Mouse (Mus musculus) neural tube, embryonic 14.5 days (tissue): ENCODE measurements at regions not wholly inside any gene's neighbourhood (a gene's known extent, or its start where the extent isn't known, plus 50 kb on each side); places are given as distances from the start of the nearest gene placed in this dataset.
A peak's percentile ranks its signal among the peaks of the same experiment; 100 is the strongest.

Experiments
- ATAC-seq: fragments of 200-750 bp; cut with Nextera tagmentation; 2 replicates; pipeline ENCODE4 v1.8.0; 2017; ENCODE audit warnings: low read depth, mild to moderate bottlenecking, moderate TSS enrichment, moderate library complexity
- H3K27ac ChIP-seq: fragments of 300-500 bp; sonication (generic); 2 replicates; pipeline ENCODE4 v1.5.1; 2014; ENCODE audit warnings: low read depth, mild to moderate bottlenecking, control low read depth, low read length, moderate library complexity, mixed read lengths
- H3K27me3 ChIP-seq: fragments of 300-500 bp; sonication (generic); 2 replicates; pipeline ENCODE4 v1.6.1; 2014; ENCODE audit warnings: low read length; ENCODE audit not compliant: control insufficient read depth, insufficient read depth
- H3K36me3 ChIP-seq: fragments of 300-500 bp; sonication (generic); 2 replicates; pipeline ENCODE4 v1.6.1; 2014; ENCODE audit warnings: low read length, mixed read lengths; ENCODE audit not compliant: control insufficient read depth, insufficient read depth
- H3K4me1 ChIP-seq: fragments of 300-500 bp; sonication (generic); 2 replicates; pipeline ENCODE4 v1.6.1; 2014; ENCODE audit warnings: low read length; ENCODE audit not compliant: control insufficient read depth, insufficient read depth
- H3K4me2 ChIP-seq: fragments of 300-500 bp; sonication (generic); 2 replicates; pipeline ENCODE4 v1.6.1; 2014; ENCODE audit warnings: mild to moderate bottlenecking, low read depth, low read length, control low read depth
- H3K4me3 ChIP-seq: fragments of 300-500 bp; sonication (generic); 2 replicates; pipeline ENCODE4 v1.5.1; 2014; ENCODE audit warnings: low read depth, low read length, control low read depth, mixed read lengths
- H3K9ac ChIP-seq: fragments of 300-500 bp; sonication (generic); replicated peaks from 2 replicates; pipeline ENCODE4 v1.6.1; 2014; ENCODE audit warnings: low read depth, mild to moderate bottlenecking, control low read depth, low read length, mixed read lengths
- H3K9me3 ChIP-seq: fragments of 300-500 bp; sonication (generic); 2 replicates; pipeline ENCODE4 v1.6.1; 2016; ENCODE audit warnings: low read length; ENCODE audit not compliant: control insufficient read depth
- WGBS: fragments of 180-500 bp; shearing (Covaris S2); extraction: QIAGEN DNeasy Blood & Tissue Kit; methylation state at CpG from one replicate; pipeline ENCODE4 v1.1.7; 2014; 5-methylcytosine and 5-hydroxymethylcytosine counted together

- 88% methylated on average over 8 of the region's 8 CpGs for WGBS
- Histone ChIP-seq H3K36me3 (no peaks in the 10 kb centered on the region), H3K4me3 (no peak overlapping the region), H3K27me3 (no peaks in the 10 kb centered on the region), H3K9ac (no peak overlapping the region), H3K4me1 (no peaks in the 10 kb centered on the region), H3K27ac (no peak overlapping the region), H3K4me2 (no peak overlapping the region), H3K9me3 (no peaks in the 10 kb centered on the region)
- no peak for ATAC-seq
These were observed 547.7 kb upstream of the Adam24 start for GRCm38 (mm10) chr8:40127141-40127540.

GRCm38 (mm10) chr8:40132662-40133257 lies 542.1 kb upstream of the Adam24 start:
- 21% methylated on average over 9 of the region's 9 CpGs for WGBS
- H3K4me2 ChIP-seq = no peak overlapping the region
- no peak overlapping the region for H3K9ac ChIP-seq
- no peaks in the 10 kb centered on the region for H3K4me1 ChIP-seq
- no peak overlapping the region for H3K4me3 ChIP-seq
- no peaks in the 10 kb centered on the region for H3K36me3 ChIP-seq
- H3K27me3 ChIP-seq = no peaks in the 10 kb centered on the region
- no peak overlapping the region for H3K27ac ChIP-seq
- ATAC-seq = peak; percentile 71; the same call in 1 of the 2 replicates
- no peaks in the 10 kb centered on the region for H3K9me3 ChIP-seq

GRCm38 (mm10) chr8:40150911-40151797 lies 523.7 kb upstream of the Adam24 start:
- Histone ChIP-seq H3K4me2 (peak overlapping the region; percentile 43), H3K9ac (no peak overlapping the region), H3K36me3 (no peaks in the 10 kb centered on the region), H3K9me3 (no peaks in the 10 kb centered on the region), H3K4me1 (0 out of 2 replicates have a peak, but pooled peaks cover 3% of the 10 kb centered on the region), H3K27me3 (no peaks in the 10 kb centered on the region), H3K4me3 (peak overlapping the region; percentile 18; the same call in 1 of the 2 replicates), H3K27ac (no peak overlapping the region)
- WGBS = 7% methylated on average over 21 of the region's 21 CpGs
- peak; percentile 91 for ATAC-seq

- Histone ChIP-seq H3K27me3 (no peaks in the 10 kb centered on the region), H3K4me2 (no peak overlapping the region), H3K27ac (no peak overlapping the region), H3K36me3 (no peaks in the 10 kb centered on the region), H3K4me1 (0 out of 2 replicates have a peak, but pooled peaks cover 3% of the 10 kb centered on the region), H3K4me3 (no peak overlapping the region), H3K9me3 (no peaks in the 10 kb centered on the region), H3K9ac (no peak overlapping the region)
- 60% methylated on average over 2 of the region's 2 CpGs for WGBS
- ATAC-seq = no peak
These were observed 522.4 kb upstream of the Adam24 start for GRCm38 (mm10) chr8:40152451-40152850.

GRCm38 (mm10) chr8:40186715-40187583 lies 487.9 kb upstream of the Adam24 start:
- H3K4me3 ChIP-seq = peak overlapping the region; percentile 20; the same call in 1 of the 2 replicates
- 28% methylated on average over 17 of the region's 17 CpGs for WGBS
- no peak overlapping the region; the same call in 1 of the 2 replicates for H3K9ac ChIP-seq
- no peaks in the 10 kb centered on the region for H3K27me3 ChIP-seq
- H3K4me2 ChIP-seq = peak overlapping the region; percentile 47
- no peaks in the 10 kb centered on the region for H3K9me3 ChIP-seq
- peak; percentile 79 for ATAC-seq
- H3K27ac ChIP-seq = no peak overlapping the region
- H3K4me1 ChIP-seq = no peaks in the 10 kb centered on the region
- no peaks in the 10 kb centered on the region for H3K36me3 ChIP-seq

- WGBS = 4% methylated on average over 5 of the region's 5 CpGs
- Histone ChIP-seq H3K36me3 (no peaks in the 10 kb centered on the region), H3K9ac (no peak overlapping the region), H3K4me2 (peak overlapping the region; percentile 47), H3K9me3 (no peaks in the 10 kb centered on the region), H3K4me1 (no peaks in the 10 kb centered on the region), H3K4me3 (peak overlapping the region; percentile 20; the same call in 1 of the 2 replicates), H3K27me3 (no peaks in the 10 kb centered on the region), H3K27ac (no peak overlapping the region)
- ATAC-seq = peak; percentile 88
These were observed 487.3 kb upstream of the Adam24 start for GRCm38 (mm10) chr8:40187584-40187934.

- H3K4me2 ChIP-seq = no peak overlapping the region
- H3K36me3 ChIP-seq = no peaks in the 10 kb centered on the region
- H3K27me3 ChIP-seq = no peaks in the 10 kb centered on the region
- H3K9me3 ChIP-seq = no peaks in the 10 kb centered on the region
- H3K4me3 ChIP-seq = no peak overlapping the region
- ATAC-seq = no peak
- no peak overlapping the region for H3K27ac ChIP-seq
- no peaks in the 10 kb centered on the region for H3K4me1 ChIP-seq
- no peak overlapping the region for H3K9ac ChIP-seq
These were observed 482.6 kb upstream of the Adam24 start for GRCm38 (mm10) chr8:40192266-40192665.

GRCm38 (mm10) chr8:40193148-40193547 lies 481.7 kb upstream of the Adam24 start:
- H3K9me3 ChIP-seq = no peaks in the 10 kb centered on the region
- 56% methylated on average over 1 of the region's 1 CpGs for WGBS
- no peak overlapping the region for H3K4me2 ChIP-seq
- H3K9ac ChIP-seq = no peak overlapping the region
- no peak overlapping the region for H3K4me3 ChIP-seq
- no peak for ATAC-seq
- H3K36me3 ChIP-seq = no peaks in the 10 kb centered on the region
- no peaks in the 10 kb centered on the region for H3K4me1 ChIP-seq
- no peaks in the 10 kb centered on the region for H3K27me3 ChIP-seq
- H3K27ac ChIP-seq = no peak overlapping the region
